Mouse (Mus musculus) embryonic facial prominence, embryonic 11.5 days (tissue): Measurements from ENCODE around the gene Eef1b2. TPM values are rescaled to one million over a fixed set of nuclear protein-coding genes. Genes with fewer than 3 reads are reported as not detected.

Experiments used
- ATAC-seq: fragments of 200-750 bp; cut with Nextera tagmentation; replicated peaks from 2 replicates; pipeline ENCODE4 v1.8.0; 2017; ENCODE audit warnings: low read depth; ENCODE audit not compliant: insufficient number of reproducible peaks, low FRiP score, low TSS enrichment
- DNase-seq: peaks from one replicate; pipeline ENCODE4 v3.0.0-alpha.2; 2015; ENCODE audit warnings: low spot score
- H3K27ac ChIP-seq: fragments of 300-500 bp; sonication (generic); replicated peaks from 2 replicates; pipeline ENCODE4 v1.5.1; 2014; ENCODE audit warnings: mild to moderate bottlenecking, low read depth, low read length, control low read depth
- H3K27me3 ChIP-seq: fragments of 300-500 bp; sonication (generic); 2 replicates; pipeline ENCODE4 v1.6.1; 2014; ENCODE audit warnings: mild to moderate bottlenecking, low read length, moderate library complexity, mixed read lengths; ENCODE audit not compliant: control insufficient read depth, insufficient read depth
- H3K36me3 ChIP-seq: fragments of 300-500 bp; sonication (generic); replicated peaks from 2 replicates; pipeline ENCODE4 v1.6.1; 2014; ENCODE audit warnings: low read depth, mild to moderate bottlenecking, low read length, moderate library complexity, mixed read lengths; ENCODE audit not compliant: control insufficient read depth, insufficient read depth
- H3K4me1 ChIP-seq: fragments of 300-500 bp; sonication (generic); 2 replicates; pipeline ENCODE4 v1.6.1; 2014; ENCODE audit warnings: low read length, mixed read lengths; ENCODE audit not compliant: control insufficient read depth, insufficient read depth
- H3K4me2 ChIP-seq: fragments of 300-500 bp; sonication (generic); 2 replicates; pipeline ENCODE4 v1.6.1; 2014; ENCODE audit warnings: low read depth, mild to moderate bottlenecking, control low read depth, low read length, moderate library complexity
- H3K4me3 ChIP-seq: fragments of 300-500 bp; sonication (generic); 2 replicates; pipeline ENCODE4 v1.5.1; 2014; ENCODE audit warnings: low read depth, low read length, control low read depth
- H3K9ac ChIP-seq: fragments of 300-500 bp; sonication (generic); replicated peaks from 2 replicates; pipeline ENCODE4 v1.6.1; 2014; ENCODE audit warnings: mild to moderate bottlenecking, control low read depth, low read length
- H3K9me3 ChIP-seq: fragments of 300-500 bp; sonication (generic); replicated peaks from 2 replicates; pipeline ENCODE4 v1.6.1; 2016; ENCODE audit warnings: mild to moderate bottlenecking, low read length, inconsistent platforms, mixed read lengths; ENCODE audit not compliant: control insufficient read depth
- WGBS: fragments of 180-500 bp; shearing (Covaris S2); extraction: QIAGEN DNeasy Blood & Tissue Kit; methylation state at CpG from one replicate; pipeline ENCODE4 v1.1.7; 2014; 5-methylcytosine and 5-hydroxymethylcytosine counted together
- microRNA-seq: library from miRNA; unstranded; fragments of <30 nt; microRNA quantifications from one replicate; pipeline ENCODE4, GENCODE M21; 2016; ENCODE audit warnings: borderline number of aligned reads
- polyA plus RNA-seq: library from polyadenylated mRNA; unstranded; fragments of >200 nt; fragmentation: Nextera tagmentation; extraction: Ambion mirVana; gene quantifications from 2 replicates; pipeline ENCODE4 v1.2.1, GENCODE M21; 2014

Eef1b2 gene
- polyA plus RNA-seq, 1 experiment from 2014 or later = 611 TPM

- Histone ChIP-seq H3K4me3 (no peak overlapping the region), H3K4me2 (no peak overlapping the region), H3K4me1 (no peaks in the 10 kb centered on the region), H3K36me3 (no peaks in the 10 kb centered on the region), H3K9ac (no peak overlapping the region), H3K27ac (no peak overlapping the region), H3K9me3 (no peaks in the 10 kb centered on the region), H3K27me3 (no peaks in the 10 kb centered on the region)
- WGBS = 75% methylated on average over 5 of the region's 5 CpGs
- DNase-seq (no peak), ATAC-seq (no peak)
Measured at GRCm38 (mm10) chr1:63227241-63227640, 50.6 kb downstream of the Eef1b2 start.

Small RNA genes lying within 50 kb of the gene (microRNA-seq; reads per million reads assigned to microRNA genes)
- gene Gm24557 = not detected
- gene Gm27512 = not detected

Other genes with a start within 250 kb of the Eef1b2 start
- 7.9 and 8.9 TPM in 2 replicates for gene Ino80d, start 62.2 kb upstream of the Eef1b2 start, polyA plus RNA-seq
- 160 and 162 TPM in 2 replicates for gene Ndufs1, start within 50 bp of the Eef1b2 start, polyA plus RNA-seq
- gene Gpr1, start 37.7 kb downstream of the Eef1b2 start, polyA plus RNA-seq = 0.11 and 0.17 TPM in 2 replicates
- gene Zdbf2, start 96.4 kb downstream of the Eef1b2 start, polyA plus RNA-seq = 12.4 and 13.1 TPM in 2 replicates